Comparison of ENCODE assay signal across 27 mouse cellular contexts in the genomic region with DNA sequence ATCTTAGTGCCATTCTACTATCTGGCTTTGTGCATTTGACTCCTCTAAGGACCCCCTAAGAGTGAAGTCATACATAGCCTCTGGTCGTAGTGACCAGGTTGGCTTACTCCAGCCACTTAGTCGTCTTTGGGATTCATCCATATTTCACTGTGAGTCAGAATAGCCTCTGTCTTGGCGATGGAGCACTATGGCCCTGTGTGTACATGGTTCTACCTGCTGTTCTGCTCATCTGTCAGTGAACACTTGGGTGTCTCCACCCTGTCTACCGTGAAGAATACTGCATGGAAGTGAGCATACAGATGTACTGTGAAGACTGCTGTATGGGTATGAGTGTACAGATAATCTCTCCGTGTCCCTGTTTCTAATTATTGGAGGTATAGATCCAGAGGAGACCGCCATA. TPM values are rescaled to one million over a fixed set of nuclear protein-coding genes. Genes with fewer than 3 reads are reported as not detected.
DNase-seq lines count a peak whose midpoint lies in the region; ATAC-seq and TF ChIP-seq lines count a peak whose summit lies in the region.
"Had no signal": no experiment of that assay in that cellular context is flagged by ENCODE, and none has a peak within 500 bp of the region (broad histone marks: within the 10 kb centered on the region; RNA-seq: fewer than 3 reads in every experiment).

No protein-coding gene starts in this region.

- H3K4me3 ChIP-seq in megakaryocyte, embryonic 14.5 days (replicated peaks): peak overlapping the region; percentile 90
- peak overlapping the region; percentile 69 to 90 for H3K4me3 ChIP-seq in liver, embryonic 14.5 days (ENCODE audit: insufficient read depth in 1 of 2, low read depth in 2 of 2, low read length in 2 of 2)
- no peak overlapping the region for H3K4me3 ChIP-seq in hindbrain, embryonic 12.5 days
- H3K4me3 ChIP-seq: embryonic facial prominence, embryonic 13.5 days; forebrain, embryonic 13.5 days; heart, embryonic 12.5 days; limb, embryonic 12.5 days had no signal

- H3K9me3 ChIP-seq in megakaryocyte, embryonic 14.5 days: no peaks in the 10 kb centered on the region
- H3K9me3 ChIP-seq in liver, embryonic 14.5 days (ENCODE audit: control insufficient read depth, low read length): no peaks in the 10 kb centered on the region
- no peaks in the 10 kb centered on the region for H3K9me3 ChIP-seq in hindbrain, embryonic 12.5 days (replicated peaks)
- H3K9me3 ChIP-seq: embryonic facial prominence, embryonic 13.5 days; forebrain, embryonic 13.5 days; heart, embryonic 12.5 days; limb, embryonic 12.5 days had no signal

- H3K4me2 ChIP-seq in liver, embryonic 14.5 days (ENCODE audit: low read depth): peak overlapping the region; percentile 99
- H3K4me2 ChIP-seq in hindbrain, embryonic 12.5 days (replicated peaks): no peak overlapping the region
- H3K4me2 ChIP-seq: embryonic facial prominence, embryonic 13.5 days; forebrain, embryonic 13.5 days; heart, embryonic 12.5 days; hindbrain, embryonic 14.5 days; limb, embryonic 12.5 days; midbrain, embryonic 11.5 days had no signal

- no peak for ATAC-seq in megakaryocyte, adult 5-6 weeks (ENCODE audit: poor library complexity, severe bottlenecking)
- peak; percentile 36 for ATAC-seq in erythroid progenitor cell, adult 5-6 weeks (replicated peaks; ENCODE audit: low FRiP score, poor library complexity, severe bottlenecking)
- ATAC-seq in liver, embryonic 14.5 days (ENCODE audit: insufficient read depth): peak; percentile 50
- no peak for ATAC-seq in hindbrain, embryonic 12.5 days (ENCODE audit: low FRiP score)
- ATAC-seq: forebrain, embryonic 13.5 days; intestine, postnatal 0 days; midbrain, embryonic 16.5 days had no signal

- H3K27me3 ChIP-seq in megakaryocyte, embryonic 14.5 days (replicated peaks): no peaks in the 10 kb centered on the region
- H3K27me3 ChIP-seq in liver, embryonic 14.5 days (ENCODE audit: control insufficient read depth, insufficient read depth, low read length): no peaks in the 10 kb centered on the region
- 0 out of 2 replicates have a peak, but pooled peaks cover 2% of the 10 kb centered on the region for H3K27me3 ChIP-seq in hindbrain, embryonic 12.5 days
- H3K27me3 ChIP-seq: embryonic facial prominence, embryonic 13.5 days; forebrain, embryonic 13.5 days; limb, embryonic 12.5 days had no signal

- peaks cover 22% of the 10 kb centered on the region for H3K36me3 ChIP-seq in megakaryocyte, embryonic 14.5 days (replicated peaks; ENCODE audit: low read length)
- H3K36me3 ChIP-seq in liver, embryonic 14.5 days (replicated peaks; ENCODE audit: control insufficient read depth, insufficient read depth, low read depth): peaks cover 44% of the 10 kb centered on the region
- no peaks in the 10 kb centered on the region for H3K36me3 ChIP-seq in hindbrain, embryonic 12.5 days
- H3K36me3 ChIP-seq: embryonic facial prominence, embryonic 13.5 days; heart, embryonic 12.5 days; limb, embryonic 12.5 days had no signal

- H3K4me1 ChIP-seq in megakaryocyte, embryonic 14.5 days: peaks cover 94% of the 10 kb centered on the region
- peaks cover 58 to 59% of the 10 kb centered on the region in 2 experiments for H3K4me1 ChIP-seq in liver, embryonic 14.5 days (replicated peaks; ENCODE audit: control insufficient read depth in 2 of 2, insufficient read depth in 2 of 2, low read length in 1 of 2)
- H3K4me1 ChIP-seq in hindbrain, embryonic 12.5 days: no peaks in the 10 kb centered on the region
- H3K4me1 ChIP-seq: embryonic facial prominence, embryonic 13.5 days; forebrain, embryonic 13.5 days; limb, embryonic 12.5 days had no signal

- peak overlapping the region; percentile 100 for H3K27ac ChIP-seq in liver, embryonic 14.5 days
- no peak overlapping the region for H3K27ac ChIP-seq in hindbrain, embryonic 12.5 days
- H3K27ac ChIP-seq: embryonic facial prominence, embryonic 13.5 days; forebrain, embryonic 13.5 days; hindbrain, embryonic 14.5 days; limb, embryonic 12.5 days; stomach, postnatal 0 days had no signal

- TF ChIP-seq CTCF in liver, embryonic 14.5 days (IDR thresholded peaks at IDR 0.05; ENCODE audit: low read depth): 0 out of 2 replicates have a peak, but pooled peaks have one; percentile 31

- no peak for DNase-seq in liver, embryonic 14.5 days (ENCODE audit: low read depth in 3 of 3, low spot score in 3 of 3)
- no peak for DNase-seq in frontal cortex, postnatal 36 days (ENCODE audit: low spot score in 2 of 2)
- DNase-seq in left cerebral cortex, adult 8-10 months (ENCODE audit: low spot score in 2 of 2): no peak
- DNase-seq: cerebellum, adult 9-11 months; gastrocnemius, postnatal 25 days; heart, adult 11 months; heart, postnatal 4 days; kidney, adult 9 months; kidney, postnatal 25 days; lung, adult 18-20 months; lung, postnatal 10 days; right cerebral cortex, postnatal 25 days; thymus, adult 18-20 months; thymus, postnatal 25 days had no signal

- TF ChIP-seq EP300 in liver, embryonic 14.5 days (IDR thresholded peaks at IDR 0.05; ENCODE audit: low read depth): no peak

- WGBS in liver, embryonic 14.5 days (ENCODE audit: insufficient replicate concordance): 33% methylated on average over 6 of the region's 6 CpGs
- 90% methylated on average over 6 of the region's 6 CpGs for WGBS in hindbrain, embryonic 12.5 days

- H3K9ac ChIP-seq in liver, embryonic 14.5 days (replicated peaks): peak overlapping the region; percentile 99
- no peak overlapping the region for H3K9ac ChIP-seq in hindbrain, embryonic 12.5 days
- H3K9ac ChIP-seq: embryonic facial prominence, embryonic 13.5 days; forebrain, embryonic 13.5 days; heart, embryonic 12.5 days; hindbrain, embryonic 14.5 days; limb, embryonic 12.5 days had no signal

RNA-seq across cellular contexts. Expression of gene Lmo2, which starts 1.8 kb away (rescaled TPM):
- 436 and 585 TPM in 2 replicates for polyA plus RNA-seq in megakaryocyte, embryonic 14.5 days (2012; ENCODE audit: insufficient read depth, low replicate concordance)
- total RNA-seq in megakaryocyte, adult 5-6 weeks (2015): 186 and 200 TPM in 2 replicates
- 92.3 and 100 TPM in 2 replicates for total RNA-seq in megakaryocyte, adult 5-6 weeks (2017)
- total RNA-seq in erythroid progenitor cell, adult 5-6 weeks (2015; ENCODE audit: low replicate concordance): 633 and 653 TPM in 2 replicates
- 362 and 409 TPM in 2 replicates for total RNA-seq in erythroid progenitor cell, adult 5-6 weeks (2017; ENCODE audit: low replicate concordance)
- polyA plus RNA-seq in liver, embryonic 14.5 days (2012; rRNA removed): 108 and 152 TPM in 2 replicates
- polyA plus RNA-seq in liver, embryonic 14.5 days (2014; fragmentation: Nextera tagmentation; extraction: Ambion mirVana): 143 and 165 TPM in 2 replicates
- 25.6 and 27.2 TPM in 2 replicates for polyA plus RNA-seq in hindbrain, embryonic 12.5 days (2016; fragmentation: Nextera tagmentation; extraction: Ambion mirVana)
- 10 to 100 TPM; 24.3 to 28.5 (median 27.2) TPM for total RNA-seq in left cerebral cortex, adult 8-10 months (2022)

Comparison
In these comparisons a context has a peak if more than half of its experiments do, and no peak if none do; other contexts are left out.
1. ATAC-seq: peak in erythroid progenitor cell, adult 5-6 weeks (single experiment) and liver, embryonic 14.5 days (single experiment); none in megakaryocyte, adult 5-6 weeks (single experiment) and hindbrain, embryonic 12.5 days (single experiment).